Mouse (Mus musculus) embryonic facial prominence, embryonic 12.5 days (tissue): ENCODE measurements around the gene Slc39a3. TPM values are rescaled to one million over a fixed set of nuclear protein-coding genes. Genes with fewer than 3 reads are reported as not detected.

Experiments
- ATAC-seq: fragments of 200-750 bp; cut with Nextera tagmentation; 2 replicates; pipeline ENCODE4 v1.8.0; 2017; ENCODE audit not compliant: insufficient number of reproducible peaks, insufficient read depth, low FRiP score, low TSS enrichment
- H3K27ac ChIP-seq: fragments of 300-500 bp; sonication (generic); 2 replicates; pipeline ENCODE4 v1.5.1; 2016; ENCODE audit warnings: mild to moderate bottlenecking
- H3K27me3 ChIP-seq: fragments of 300-500 bp; sonication (generic); 2 replicates; pipeline ENCODE4 v1.6.1; 2016; ENCODE audit warnings: mild to moderate bottlenecking, moderate library complexity
- H3K36me3 ChIP-seq: fragments of 300-500 bp; sonication (generic); 2 replicates; pipeline ENCODE4 v1.6.1; 2016; ENCODE audit warnings: mild to moderate bottlenecking
- H3K4me1 ChIP-seq: fragments of 300-500 bp; sonication (generic); 2 replicates; pipeline ENCODE4 v1.6.1; 2016
- H3K4me2 ChIP-seq: fragments of 300-500 bp; sonication (generic); replicated peaks from 2 replicates; pipeline ENCODE4 v1.6.1; 2016; ENCODE audit warnings: mild to moderate bottlenecking, moderate library complexity
- H3K4me3 ChIP-seq: fragments of 300-500 bp; sonication (generic); 2 replicates; pipeline ENCODE4 v1.5.1; 2016; ENCODE audit warnings: mild to moderate bottlenecking
- H3K9ac ChIP-seq: fragments of 300-500 bp; sonication (generic); 2 replicates; pipeline ENCODE4 v1.6.1; 2016; ENCODE audit warnings: mild to moderate bottlenecking, moderate library complexity
- H3K9me3 ChIP-seq: fragments of 300-500 bp; sonication (generic); 2 replicates; pipeline ENCODE4 v1.6.1; 2016; ENCODE audit warnings: mild to moderate bottlenecking, moderate library complexity
- WGBS: fragments of 180-500 bp; shearing (Covaris S2); methylation state at CpG from one replicate; pipeline ENCODE4 v1.1.7; 2016; 5-methylcytosine and 5-hydroxymethylcytosine counted together
- polyA plus RNA-seq: library from polyadenylated mRNA; unstranded; fragments of >200 nt; fragmentation: Nextera tagmentation; extraction: Ambion mirVana; gene quantifications from 2 replicates; pipeline ENCODE4 v1.2.1, GENCODE M21; 2016

Slc39a3 gene
- polyA plus RNA-seq, 1 experiment from 2014 or later, result 21.8 TPM

- H3K27ac ChIP-seq, result no peak overlapping the region
- no peaks in the 10 kb centered on the region for H3K9me3 ChIP-seq
- no peaks in the 10 kb centered on the region for H3K36me3 ChIP-seq
- no peak overlapping the region for H3K4me2 ChIP-seq
- no peak overlapping the region for H3K9ac ChIP-seq
- H3K4me1 ChIP-seq, result peaks cover 3% of the 10 kb centered on the region; the same call in 1 of the 2 replicates
- WGBS, result 53% methylated on average over 2 of the region's 2 CpGs
- peaks cover 40% of the 10 kb centered on the region for H3K27me3 ChIP-seq
- H3K4me3 ChIP-seq, result no peak overlapping the region
- no peak for ATAC-seq
Observed at GRCm38 (mm10) chr10:81020207-81020606, 17.0 kb downstream of the Slc39a3 start.

- H3K27ac ChIP-seq, result no peak overlapping the region
- no peaks in the 10 kb centered on the region for H3K36me3 ChIP-seq
- H3K27me3 ChIP-seq, result peaks cover 35% of the 10 kb centered on the region
- no peaks in the 10 kb centered on the region for H3K9me3 ChIP-seq
- no peak overlapping the region for H3K4me2 ChIP-seq
- no peak overlapping the region for H3K9ac ChIP-seq
- no peak for ATAC-seq
- no peak overlapping the region for H3K4me3 ChIP-seq
- no peaks in the 10 kb centered on the region for H3K4me1 ChIP-seq
- 76% methylated on average over 6 of the region's 6 CpGs for WGBS
Observed at GRCm38 (mm10) chr10:81019687-81020086, 17.5 kb downstream of the Slc39a3 start.

- H3K4me3 ChIP-seq, result no peak overlapping the region
- 47% methylated on average over 10 of the region's 10 CpGs for WGBS
Observed at GRCm38 (mm10) chr10:81018326-81018725, 18.9 kb downstream of the Slc39a3 start.

GRCm38 (mm10) chr10:81016645-81017044, 20.6 kb downstream of the Slc39a3 start:
- Histone ChIP-seq H3K27me3 (peaks cover 9% of the 10 kb centered on the region), H3K4me3 (no peak overlapping the region), H3K4me2 (no peak overlapping the region), H3K4me1 (0 out of 2 replicates have a peak, but pooled peaks cover 6% of the 10 kb centered on the region), H3K27ac (no peak overlapping the region), H3K36me3 (no peaks in the 10 kb centered on the region), H3K9me3 (no peaks in the 10 kb centered on the region), H3K9ac (no peak overlapping the region)
- WGBS, result 3% methylated on average over 7 of the region's 7 CpGs
- no peak for ATAC-seq

More at GRCm38 (mm10) chr10:81018326-81018725, 18.9 kb downstream of the Slc39a3 start:
- peaks cover 22% of the 10 kb centered on the region for H3K27me3 ChIP-seq
- no peak overlapping the region for H3K9ac ChIP-seq
- ATAC-seq, result no peak
- H3K4me2 ChIP-seq, result no peak overlapping the region
- no peaks in the 10 kb centered on the region for H3K9me3 ChIP-seq
- no peak overlapping the region for H3K27ac ChIP-seq
- H3K4me1 ChIP-seq, result 0 out of 2 replicates have a peak, but pooled peaks cover 6% of the 10 kb centered on the region
- H3K36me3 ChIP-seq, result no peaks in the 10 kb centered on the region

- no peak overlapping the region for H3K27ac ChIP-seq
- WGBS, result 89% methylated on average over 2 of the region's 2 CpGs
- H3K4me2 ChIP-seq, result no peak overlapping the region
- no peak for ATAC-seq
- H3K27me3 ChIP-seq, result no peaks in the 10 kb centered on the region
- no peak overlapping the region for H3K9ac ChIP-seq
- no peak overlapping the region for H3K4me3 ChIP-seq
- H3K9me3 ChIP-seq, result no peaks in the 10 kb centered on the region
- H3K4me1 ChIP-seq, result 0 out of 2 replicates have a peak, but pooled peaks cover 6% of the 10 kb centered on the region
- no peaks in the 10 kb centered on the region for H3K36me3 ChIP-seq
Observed at GRCm38 (mm10) chr10:81015666-81016065, 21.6 kb downstream of the Slc39a3 start.

- Histone ChIP-seq H3K27ac (no peak within 1 kb of the TSS), H3K4me1 (0 out of 2 replicates have a peak, but pooled peaks cover 6% of the 10 kb centered on the region), H3K27me3 (no peaks in the 10 kb centered on the region), H3K4me3 (peak within 1 kb of the TSS; percentile 46), H3K36me3 (no peaks in the 10 kb centered on the region), H3K9me3 (no peaks in the 10 kb centered on the region), H3K4me2 (peak within 1 kb of the TSS; percentile 60), H3K9ac (peak within 1 kb of the TSS; percentile 61)
- 10% methylated on average over 31 of the region's 31 CpGs for WGBS
- peak; percentile 90 for ATAC-seq
Observed at GRCm38 (mm10) chr10:81014393-81015384, 22.5 kb downstream of the Slc39a3 start, which contains the start of gene Gng7. TSS of gene Gng7 (minus strand) at chr10:81014945.

- no peak for ATAC-seq
- WGBS, result 54% methylated on average over 6 of the region's 6 CpGs
- H3K4me1 ChIP-seq, result 0 out of 2 replicates have a peak, but pooled peaks cover 6% of the 10 kb centered on the region
- no peak overlapping the region for H3K4me3 ChIP-seq
- H3K27me3 ChIP-seq, result no peaks in the 10 kb centered on the region
- H3K27ac ChIP-seq, result no peak overlapping the region
- H3K4me2 ChIP-seq, result no peak overlapping the region
- H3K36me3 ChIP-seq, result no peaks in the 10 kb centered on the region
- H3K9me3 ChIP-seq, result no peaks in the 10 kb centered on the region
- 0 out of 2 replicates have a peak overlapping the region, but pooled peaks have one; percentile 24 for H3K9ac ChIP-seq
Observed at GRCm38 (mm10) chr10:81010851-81011250, 26.4 kb downstream of the Slc39a3 start.

- 33% methylated on average over 7 of the region's 7 CpGs for WGBS
- no peak for ATAC-seq
Observed at GRCm38 (mm10) chr10:81007240-81007639, 30.0 kb downstream of the Slc39a3 start.

GRCm38 (mm10) chr10:81006005-81006677, 31.1 kb downstream of the Slc39a3 start:
- H3K4me3 ChIP-seq, result no peak overlapping the region
- no peak for ATAC-seq
- H3K4me2 ChIP-seq, result no peak overlapping the region
- no peaks in the 10 kb centered on the region for H3K4me1 ChIP-seq
- no peak overlapping the region for H3K9ac ChIP-seq
- H3K9me3 ChIP-seq, result no peaks in the 10 kb centered on the region
- no peaks in the 10 kb centered on the region for H3K36me3 ChIP-seq
- H3K27me3 ChIP-seq, result 0 out of 2 replicates have a peak, but pooled peaks cover 3% of the 10 kb centered on the region
- 87% methylated on average over 7 of the region's 7 CpGs for WGBS
- no peak overlapping the region for H3K27ac ChIP-seq

More at GRCm38 (mm10) chr10:81007240-81007639, 30.0 kb downstream of the Slc39a3 start:
- H3K4me1 ChIP-seq, result no peaks in the 10 kb centered on the region
- H3K4me3 ChIP-seq, result no peak overlapping the region
- no peak overlapping the region for H3K4me2 ChIP-seq
- H3K36me3 ChIP-seq, result no peaks in the 10 kb centered on the region
- H3K9me3 ChIP-seq, result no peaks in the 10 kb centered on the region
- no peak overlapping the region for H3K27ac ChIP-seq
- H3K9ac ChIP-seq, result no peak overlapping the region
- H3K27me3 ChIP-seq, result no peaks in the 10 kb centered on the region

- no peak overlapping the region for H3K4me2 ChIP-seq
- peaks cover 18% of the 10 kb centered on the region for H3K27me3 ChIP-seq
- H3K4me1 ChIP-seq, result peaks cover 7% of the 10 kb centered on the region; the same call in 1 of the 2 replicates
- no peak overlapping the region for H3K9ac ChIP-seq
- H3K9me3 ChIP-seq, result no peaks in the 10 kb centered on the region
- ATAC-seq, result no peak
- 68% methylated on average over 10 of the region's 10 CpGs for WGBS
- no peaks in the 10 kb centered on the region for H3K36me3 ChIP-seq
- H3K27ac ChIP-seq, result no peak overlapping the region
- no peak overlapping the region for H3K4me3 ChIP-seq
Observed at GRCm38 (mm10) chr10:81001161-81001560, 36.1 kb downstream of the Slc39a3 start.

GRCm38 (mm10) chr10:81000197-81001062, 36.8 kb downstream of the Slc39a3 start:
- no peaks in the 10 kb centered on the region for H3K9me3 ChIP-seq
- 51% methylated on average over 28 of the region's 28 CpGs for WGBS
- no peak overlapping the region for H3K4me3 ChIP-seq
- no peak overlapping the region for H3K27ac ChIP-seq
- no peaks in the 10 kb centered on the region for H3K36me3 ChIP-seq
- no peak overlapping the region for H3K9ac ChIP-seq
- peaks cover 18% of the 10 kb centered on the region for H3K27me3 ChIP-seq
- H3K4me1 ChIP-seq, result peaks cover 7% of the 10 kb centered on the region; the same call in 1 of the 2 replicates
- no peak overlapping the region for H3K4me2 ChIP-seq
- no peak for ATAC-seq
